Mouse (Mus musculus) intestine, embryonic 15.5 days (tissue): ENCODE results near the gene Mfsd12. TPM values are rescaled to one million over a fixed set of nuclear protein-coding genes. Genes with fewer than 3 reads are reported as not detected.
A peak's percentile ranks its signal among the peaks of the same experiment; 100 is the strongest.

ENCODE experiments used
- ATAC-seq: fragments of 200-750 bp; cut with Nextera tagmentation; 2 replicates; pipeline ENCODE4 v1.8.0; 2017; ENCODE audit warnings: moderate TSS enrichment, moderate library complexity
- H3K27ac ChIP-seq: fragments of 300-500 bp; sonication (generic); 2 replicates; pipeline ENCODE4 v1.5.1; 2015; ENCODE audit warnings: mild to moderate bottlenecking, inconsistent platforms
- H3K27me3 ChIP-seq: fragments of 300-500 bp; sonication (generic); replicated peaks from 2 replicates; pipeline ENCODE4 v1.6.1; 2015; ENCODE audit warnings: inconsistent platforms
- H3K36me3 ChIP-seq: fragments of 300-500 bp; sonication (generic); 2 replicates; pipeline ENCODE4 v1.6.1; 2015; ENCODE audit warnings: inconsistent platforms
- H3K4me1 ChIP-seq: fragments of 300-500 bp; sonication (generic); replicated peaks from 2 replicates; pipeline ENCODE4 v1.6.1; 2015; ENCODE audit warnings: inconsistent platforms
- H3K4me2 ChIP-seq: fragments of 300-500 bp; sonication (generic); replicated peaks from 2 replicates; pipeline ENCODE4 v1.6.1; 2015; ENCODE audit warnings: mild to moderate bottlenecking, inconsistent platforms
- H3K4me3 ChIP-seq: fragments of 300-500 bp; sonication (generic); replicated peaks from 2 replicates; pipeline ENCODE4 v1.5.1; 2015; ENCODE audit warnings: inconsistent platforms
- H3K9ac ChIP-seq: fragments of 300-500 bp; sonication (generic); 2 replicates; pipeline ENCODE4 v1.6.1; 2015; ENCODE audit warnings: inconsistent platforms
- H3K9me3 ChIP-seq: fragments of 300-500 bp; sonication (generic); 2 replicates; pipeline ENCODE4 v1.6.1; 2016; ENCODE audit warnings: inconsistent platforms
- WGBS: fragments of 180-500 bp; shearing (Covaris S2); methylation state at CpG from one replicate; pipeline ENCODE4 v1.1.7; 2015; 5-methylcytosine and 5-hydroxymethylcytosine counted together
- polyA plus RNA-seq: library from polyadenylated mRNA; unstranded; fragments of >200 nt; fragmentation: Nextera tagmentation; extraction: Ambion mirVana; gene quantifications from 2 replicates; pipeline ENCODE4 v1.2.1, GENCODE M21; 2015

Gene Mfsd12
- polyA plus RNA-seq, 1 experiment from 2014 or later: 19.9 TPM

DNA sequence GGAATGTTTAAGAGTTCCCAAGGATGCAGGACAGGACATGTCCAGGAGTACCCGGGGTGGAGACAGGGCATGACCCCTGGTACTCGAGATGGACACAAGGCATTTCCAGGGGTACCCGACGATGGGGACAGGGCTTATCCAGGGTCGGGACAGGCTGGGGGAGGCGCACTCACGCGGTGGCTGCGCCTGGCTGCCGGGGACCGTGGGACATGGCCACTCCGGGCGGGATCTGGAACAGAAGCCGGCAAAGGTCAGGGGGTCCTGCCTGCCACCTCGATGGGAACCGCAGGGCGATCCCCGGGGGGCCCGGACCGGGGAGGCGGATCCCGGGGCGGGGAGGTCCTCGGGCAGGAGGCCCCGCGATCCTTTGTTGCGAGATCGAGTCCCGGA lies 7.3 kb upstream of the Mfsd12 start:
- ATAC-seq: no peak; the same call in 1 of the 2 replicates
- WGBS: under 1% methylated on average over 29 of the region's 29 CpGs
- Histone ChIP-seq H3K36me3 (0 out of 2 replicates have a peak, but pooled peaks cover 9% of the 10 kb centered on the region), H3K4me2 (peak overlapping the region; percentile 84), H3K27ac (peak overlapping the region; percentile 77), H3K9me3 (no peaks in the 10 kb centered on the region), H3K4me3 (peak overlapping the region; percentile 78), H3K27me3 (no peaks in the 10 kb centered on the region), H3K9ac (peak overlapping the region; percentile 82), H3K4me1 (peaks cover 37% of the 10 kb centered on the region)

DNA sequence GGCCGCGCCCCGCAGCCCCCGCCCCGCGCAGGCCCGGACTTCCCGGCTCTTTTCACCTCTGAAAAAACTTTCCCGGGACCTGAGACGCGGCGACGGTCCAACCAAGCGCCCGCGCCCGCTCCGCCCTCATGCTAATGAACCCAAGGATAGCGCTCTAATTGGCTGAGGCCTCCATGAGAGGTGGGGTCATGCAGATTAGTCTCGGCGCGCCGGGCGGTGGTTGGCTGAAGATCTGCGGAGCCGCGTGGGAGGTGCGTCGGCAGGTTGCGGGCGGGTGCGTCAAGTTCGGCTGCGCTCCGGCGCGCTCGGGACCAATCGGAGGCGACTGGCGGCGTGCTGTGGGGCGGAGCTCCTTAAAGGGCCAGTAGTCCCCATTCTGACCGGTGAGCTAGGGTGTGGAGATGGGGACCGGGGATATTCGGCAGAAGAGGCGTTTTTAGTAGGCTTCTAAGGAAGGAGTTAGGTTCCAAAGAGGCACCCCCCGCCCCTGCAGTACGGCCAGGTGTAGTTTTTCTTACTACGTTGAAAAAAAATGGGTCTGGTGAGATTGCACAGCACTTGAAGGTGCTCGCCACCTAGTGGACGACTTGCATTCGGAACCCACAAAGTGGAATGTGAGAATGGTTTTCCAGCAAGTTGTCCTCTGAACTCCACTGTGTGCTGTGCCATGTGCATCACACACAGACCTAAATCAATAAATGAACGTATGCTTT lies 6.8 kb upstream of the Mfsd12 start, which contains the start of gene Hmg20b:
Gene Hmg20b, minus strand, starts transcription at position 130 of the 713 bp plus-strand sequence.
- under 1% methylated on average over 54 of the region's 54 CpGs for WGBS
- H3K27me3 ChIP-seq: no peaks in the 10 kb centered on the region
- peak; percentile 93 for ATAC-seq

DNA sequence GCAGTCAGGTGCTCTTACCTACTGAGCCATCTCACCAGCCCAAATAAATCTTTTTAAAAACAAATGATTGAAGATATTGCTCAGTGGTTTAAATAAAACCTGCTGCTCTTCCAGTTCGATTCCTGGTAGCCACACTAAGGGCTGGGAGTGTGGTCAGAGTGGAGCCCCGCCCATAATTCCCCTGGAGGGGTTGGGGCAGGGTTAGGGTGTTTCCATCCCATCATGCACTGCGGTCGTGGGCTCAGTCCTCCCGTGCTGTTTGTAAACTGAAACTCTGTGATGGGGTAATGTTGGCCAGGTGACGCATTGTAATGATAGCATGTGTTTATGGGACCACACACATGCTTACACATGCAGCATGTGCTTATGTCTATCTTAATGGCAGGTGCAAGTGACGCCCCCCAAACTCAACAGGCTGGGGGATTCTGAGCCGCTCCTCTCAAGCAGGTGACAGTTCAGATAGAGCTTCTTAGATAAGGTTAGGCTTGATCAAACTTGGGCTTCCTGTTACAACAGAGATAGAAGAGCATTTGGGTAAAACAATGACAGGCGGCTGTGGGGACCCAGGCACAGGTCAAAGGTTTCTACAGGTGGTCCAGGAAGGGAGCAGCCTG lies 5.5 kb upstream of the Mfsd12 start:
- WGBS: 14% methylated on average over 9 of the region's 9 CpGs
- H3K4me1 ChIP-seq: peaks cover 37% of the 10 kb centered on the region
- no peak overlapping the region for H3K4me3 ChIP-seq
- peak overlapping the region; percentile 35; the same call in 1 of the 2 replicates for H3K4me2 ChIP-seq
- no peaks in the 10 kb centered on the region for H3K9me3 ChIP-seq
- H3K27me3 ChIP-seq: no peaks in the 10 kb centered on the region
- no peak for ATAC-seq
- H3K9ac ChIP-seq: no peak overlapping the region; the same call in 1 of the 2 replicates
- H3K27ac ChIP-seq: peak overlapping the region; percentile 40; the same call in 1 of the 2 replicates
- H3K36me3 ChIP-seq: 0 out of 2 replicates have a peak, but pooled peaks cover 6% of the 10 kb centered on the region

More for the DNA sequence above, 6.8 kb upstream of the Mfsd12 start, which contains the start of gene Hmg20b:
- peak within 1 kb of the TSS; percentile 84 for H3K4me2 ChIP-seq
- H3K4me3 ChIP-seq: peak within 1 kb of the TSS; percentile 78
- 0 out of 2 replicates have a peak, but pooled peaks cover 9% of the 10 kb centered on the region for H3K36me3 ChIP-seq
- H3K9me3 ChIP-seq: no peaks in the 10 kb centered on the region
- H3K27ac ChIP-seq: peak within 1 kb of the TSS; percentile 78
- H3K4me1 ChIP-seq: peaks cover 37% of the 10 kb centered on the region
- peak within 1 kb of the TSS; percentile 82 for H3K9ac ChIP-seq

DNA sequence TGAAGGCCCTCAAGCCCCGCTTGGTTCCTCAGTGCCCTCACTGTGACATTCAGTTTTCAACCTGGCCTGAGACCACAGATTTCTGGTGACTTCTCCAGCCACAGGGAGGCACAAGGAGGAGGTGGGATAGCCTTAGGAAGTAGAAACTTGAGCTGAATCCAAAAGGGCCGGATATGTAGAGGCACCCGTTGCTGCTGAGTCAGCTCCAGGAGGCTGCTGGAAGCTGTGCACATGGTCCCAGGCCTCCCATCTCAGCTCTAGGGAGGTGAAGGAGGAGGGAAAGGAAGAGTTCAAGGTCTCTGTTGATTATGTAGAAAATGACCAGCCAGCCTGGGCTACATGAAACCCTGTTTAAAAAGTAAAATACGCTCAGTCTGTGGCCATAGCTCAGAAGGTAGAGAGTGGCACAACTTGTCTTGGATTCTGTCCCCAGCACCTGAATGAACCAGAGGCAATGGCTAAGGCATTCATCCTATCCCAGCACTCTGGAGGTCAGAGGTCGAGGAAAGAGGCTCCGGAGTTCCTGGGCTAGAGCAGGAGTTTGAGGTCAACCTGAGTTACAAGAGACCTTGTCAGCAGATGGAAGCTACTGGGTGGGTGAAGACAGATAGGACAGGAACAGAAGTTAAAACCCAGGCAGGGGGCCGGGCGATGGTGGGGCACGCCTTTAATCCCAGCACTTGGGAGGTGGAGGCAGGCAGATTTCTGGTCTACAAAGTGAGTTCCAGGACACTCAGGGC lies 2.4 kb upstream of the Mfsd12 start:
- peak overlapping the region; percentile 13; the same call in 1 of the 2 replicates for H3K9ac ChIP-seq
- H3K9me3 ChIP-seq: no peaks in the 10 kb centered on the region
- H3K27ac ChIP-seq: no peak overlapping the region
- ATAC-seq: no peak
- H3K27me3 ChIP-seq: no peaks in the 10 kb centered on the region
- no peaks in the 10 kb centered on the region for H3K36me3 ChIP-seq
- no peak overlapping the region for H3K4me2 ChIP-seq
- WGBS: 74% methylated on average over 9 of the region's 9 CpGs
- H3K4me1 ChIP-seq: peaks cover 35% of the 10 kb centered on the region
- H3K4me3 ChIP-seq: no peak overlapping the region

DNA sequence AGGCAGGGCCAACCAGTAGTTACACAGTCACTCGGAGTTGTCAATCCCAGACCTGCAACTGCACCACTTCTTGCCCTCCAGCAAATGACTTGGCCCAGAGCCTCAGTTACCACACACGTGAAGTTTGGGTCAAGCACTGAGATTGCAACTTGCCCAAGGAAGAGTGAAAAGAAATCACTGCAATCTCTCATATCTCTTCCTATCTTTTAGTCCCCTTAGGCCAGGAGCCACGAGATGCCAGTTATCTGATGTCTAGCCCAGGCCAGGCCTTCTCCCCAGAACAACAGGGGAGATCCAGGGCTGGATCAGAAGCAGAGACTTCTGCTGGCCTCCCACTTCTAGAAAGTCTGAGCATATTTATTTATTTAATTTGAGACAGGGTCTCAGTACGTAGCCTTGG lies 1.8 kb upstream of the Mfsd12 start:
- Histone ChIP-seq H3K27me3 (no peaks in the 10 kb centered on the region), H3K4me2 (no peak overlapping the region), H3K9me3 (no peaks in the 10 kb centered on the region), H3K4me3 (no peak overlapping the region), H3K36me3 (no peaks in the 10 kb centered on the region), H3K4me1 (peaks cover 38% of the 10 kb centered on the region), H3K27ac (no peak overlapping the region), H3K9ac (no peak overlapping the region)
- WGBS: 88% methylated on average over 4 of the region's 4 CpGs
- ATAC-seq: no peak

DNA sequence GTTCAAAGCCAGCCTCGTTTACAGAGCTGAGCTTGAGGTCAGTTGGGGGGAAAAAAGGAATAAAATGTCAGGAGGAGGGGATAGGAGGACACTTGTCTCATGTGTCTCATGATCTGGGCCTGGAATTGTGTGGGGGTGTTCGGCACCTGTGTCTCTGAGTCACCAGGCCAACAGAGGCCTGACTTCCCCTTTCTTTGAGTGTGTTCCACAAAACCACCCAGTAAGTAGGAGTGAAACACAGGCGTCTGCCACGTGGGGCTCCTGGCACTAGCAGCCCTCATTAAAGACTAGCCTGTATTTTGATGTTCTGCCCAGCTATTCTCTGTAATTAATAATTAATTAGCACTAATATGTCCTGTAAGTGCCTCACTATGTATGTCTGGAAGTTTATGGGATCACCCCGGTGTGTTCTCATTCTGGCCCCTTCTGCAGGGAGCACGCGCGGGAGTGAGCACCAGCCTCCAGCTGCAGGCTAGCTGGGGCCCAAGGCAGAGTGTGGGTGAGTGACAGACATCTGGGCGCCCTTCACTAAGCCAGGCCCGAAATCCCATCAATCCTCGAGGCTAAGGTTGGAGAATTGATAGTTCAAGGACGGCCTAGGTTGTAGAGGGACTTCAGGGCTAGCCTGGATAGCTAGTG lies 820 bp upstream of the Mfsd12 start:
- no peak overlapping the region for H3K27ac ChIP-seq
- peak overlapping the region; percentile 99 for H3K4me2 ChIP-seq
- no peaks in the 10 kb centered on the region for H3K27me3 ChIP-seq
- H3K4me1 ChIP-seq: peaks cover 42% of the 10 kb centered on the region
- WGBS: 54% methylated on average over 12 of the region's 12 CpGs
- no peaks in the 10 kb centered on the region for H3K9me3 ChIP-seq
- no peak for ATAC-seq
- no peak overlapping the region for H3K4me3 ChIP-seq
- no peak overlapping the region for H3K9ac ChIP-seq
- H3K36me3 ChIP-seq: peaks cover 3% of the 10 kb centered on the region; the same call in 1 of the 2 replicates

DNA sequence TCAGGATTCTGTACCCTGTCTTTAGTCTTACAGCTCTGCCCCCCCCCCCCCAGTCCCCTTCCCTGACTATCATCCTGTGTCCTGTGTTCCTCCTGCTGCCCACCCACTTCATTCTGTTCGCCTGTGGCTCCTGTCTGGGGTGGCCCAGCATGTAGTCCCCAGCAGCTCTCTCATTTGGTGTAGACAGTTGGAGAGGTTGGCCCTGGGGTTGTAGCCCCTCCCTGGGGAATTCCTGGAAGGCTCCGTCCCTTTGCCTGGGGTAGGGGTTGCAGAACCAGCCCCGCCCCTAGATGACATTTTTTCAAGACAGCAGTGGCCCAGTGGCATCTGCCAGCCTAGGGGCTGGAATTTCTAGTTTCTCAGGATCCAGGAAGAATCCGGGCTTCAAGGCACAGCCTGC lies 918 bp downstream of the Mfsd12 start:
- 0 out of 2 replicates have a peak, but pooled peaks cover under 1% of the 10 kb centered on the region for H3K27me3 ChIP-seq
- H3K9me3 ChIP-seq: no peaks in the 10 kb centered on the region
- peak overlapping the region; percentile 88 for H3K4me3 ChIP-seq
- H3K36me3 ChIP-seq: peaks cover 3% of the 10 kb centered on the region; the same call in 1 of the 2 replicates
- H3K4me2 ChIP-seq: peak overlapping the region; percentile 99
- H3K4me1 ChIP-seq: peaks cover 44% of the 10 kb centered on the region
- WGBS: 35% methylated on average over 4 of the region's 4 CpGs
- ATAC-seq: no peak
- peak overlapping the region; percentile 59 for H3K27ac ChIP-seq
- peak overlapping the region; percentile 91 for H3K9ac ChIP-seq

DNA sequence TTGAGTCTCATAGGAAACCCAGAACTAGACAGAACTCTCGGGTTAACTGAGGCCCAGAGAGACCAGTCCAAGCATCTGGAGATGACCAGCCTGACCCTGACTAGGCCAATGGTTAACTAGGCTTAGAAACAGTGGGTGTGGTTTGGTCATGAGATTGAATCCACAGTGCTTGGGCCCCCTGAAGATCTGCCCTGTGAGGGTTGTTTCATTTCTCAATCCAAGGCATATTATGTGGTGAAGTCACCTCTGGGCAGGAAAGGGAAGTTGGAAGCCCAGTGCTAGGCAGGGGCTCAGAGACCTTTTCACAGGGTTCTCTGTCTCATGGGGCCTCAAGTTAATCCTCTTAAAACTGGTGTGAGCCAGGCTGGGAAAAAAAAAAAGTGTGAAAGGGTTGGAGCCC lies 1.6 kb downstream of the Mfsd12 start:
- Histone ChIP-seq H3K27me3 (peaks cover 7% of the 10 kb centered on the region), H3K27ac (peak overlapping the region; percentile 59), H3K4me3 (peak overlapping the region; percentile 88; the same call in 1 of the 2 replicates), H3K4me2 (peak overlapping the region; percentile 99), H3K9ac (peak overlapping the region; percentile 91; the same call in 1 of the 2 replicates), H3K9me3 (no peaks in the 10 kb centered on the region), H3K4me1 (peaks cover 50% of the 10 kb centered on the region), H3K36me3 (peaks cover 3% of the 10 kb centered on the region; the same call in 1 of the 2 replicates)
- ATAC-seq: peak; percentile 24
- WGBS: 63% methylated on average over 1 of the region's 1 CpGs

DNA sequence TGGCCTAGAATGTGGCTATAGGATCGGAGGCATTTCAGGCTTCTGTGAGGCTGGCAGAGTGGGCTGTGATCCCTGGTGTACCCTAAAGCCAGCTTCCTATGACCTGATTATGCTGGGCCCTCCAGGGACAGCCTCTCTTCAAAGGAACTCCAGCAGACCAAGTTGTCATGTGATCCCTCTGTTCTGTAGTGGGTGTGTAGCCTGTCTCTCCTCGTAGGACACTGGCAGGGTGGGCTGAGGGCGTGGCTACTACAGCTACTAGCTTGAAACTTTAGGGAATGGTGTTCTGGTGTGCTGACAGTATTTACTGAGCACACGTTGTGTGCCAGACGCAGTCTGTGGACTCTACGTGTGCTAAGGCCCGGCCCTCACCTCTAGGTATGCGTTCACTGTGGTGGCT lies 3.4 kb downstream of the Mfsd12 start:
- H3K4me3 ChIP-seq: no peak overlapping the region
- H3K4me1 ChIP-seq: peaks cover 69% of the 10 kb centered on the region
- WGBS: 56% methylated on average over 8 of the region's 8 CpGs
- no peak overlapping the region; the same call in 1 of the 2 replicates for H3K4me2 ChIP-seq
- ATAC-seq: no peak
- no peaks in the 10 kb centered on the region for H3K9me3 ChIP-seq
- peaks cover 10% of the 10 kb centered on the region for H3K27me3 ChIP-seq
- peaks cover 3% of the 10 kb centered on the region; the same call in 1 of the 2 replicates for H3K36me3 ChIP-seq
- H3K9ac ChIP-seq: peak overlapping the region; percentile 12; the same call in 1 of the 2 replicates
- no peak overlapping the region for H3K27ac ChIP-seq

DNA sequence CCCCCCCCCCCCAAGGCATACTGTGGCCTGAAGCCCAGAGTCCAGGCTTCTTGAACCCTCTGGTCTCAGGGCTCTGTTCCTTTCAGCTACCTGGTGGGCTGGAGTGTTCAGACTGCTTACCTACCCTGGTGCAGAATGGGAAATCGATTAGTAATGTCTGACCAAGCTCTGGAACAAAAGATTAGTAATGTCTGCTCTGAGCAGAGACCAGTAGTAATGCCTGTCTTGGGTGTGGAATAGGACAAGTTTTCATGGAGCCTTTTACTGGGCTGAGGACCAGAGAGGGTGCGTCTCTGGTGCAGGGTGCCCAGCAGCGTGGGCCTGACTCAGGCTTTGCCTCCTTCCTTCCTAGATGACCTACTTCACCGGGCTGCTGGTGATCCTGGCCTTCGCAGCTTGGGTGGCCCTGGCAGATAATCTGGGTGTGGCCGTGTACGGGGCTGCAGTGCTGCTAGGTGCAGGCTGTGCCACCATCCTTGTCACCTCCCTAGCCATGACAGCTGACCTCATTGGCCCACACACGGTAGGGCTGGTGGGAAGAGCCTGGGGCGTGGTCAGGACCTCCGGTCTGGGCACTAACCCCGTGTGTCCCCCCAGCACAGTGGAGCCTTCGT lies 5.2 kb downstream of the Mfsd12 start:
- peaks cover 12% of the 10 kb centered on the region for H3K36me3 ChIP-seq
- H3K9ac ChIP-seq: no peak overlapping the region
- peak; percentile 11; the same call in 1 of the 2 replicates for ATAC-seq
- no peak overlapping the region; the same call in 1 of the 2 replicates for H3K4me2 ChIP-seq
- H3K9me3 ChIP-seq: no peaks in the 10 kb centered on the region
- peaks cover 10% of the 10 kb centered on the region for H3K27me3 ChIP-seq
- H3K4me1 ChIP-seq: peaks cover 69% of the 10 kb centered on the region
- WGBS: 69% methylated on average over 12 of the region's 12 CpGs
- H3K4me3 ChIP-seq: no peak overlapping the region
- H3K27ac ChIP-seq: 0 out of 2 replicates have a peak overlapping the region, but pooled peaks have one; percentile 29
